Mouse (Mus musculus) left cerebral cortex, postnatal 36 days (tissue): Measurements from ENCODE around the gene D430019H16Rik. TPM values are rescaled to one million over a fixed set of nuclear protein-coding genes. Genes with fewer than 3 reads are reported as not detected.

ENCODE experiments used
- DNase-seq, 2 experiments: peaks; one replicate each; pipeline ENCODE4 v3.0.0; 2021 to 2022; ENCODE audit warnings: low spot score in 2 of 2, mixed read lengths in 1 of 2
- intact Hi-C: fragments of 180-260 bp; cut with DNase I; formaldehyde crosslinking; loops from one replicate; pipeline ENCODE4 v1.15.1; 2025
- total RNA-seq, 2 experiments: library from RNA; stranded (reverse); gene quantifications; 2 replicates each; pipeline ENCODE4 v1.2.3; 2021

Gene D430019H16Rik
- total RNA-seq, result 100 to 1,000 TPM in 1 of 2 experiments, 10 to 100 TPM in 1; 89.2 to 101 TPM

- DNase-seq, result peak; percentile 65 to 70
- intact Hi-C loops, result no loop called here
These were observed at the start of gene D430019H16Rik for GRCm38 (mm10) chr12:105453670-105454257. TSS of gene D430019H16Rik (plus strand) at chr12:105453856.

GRCm38 (mm10) chr12:105406008-105406407 lies 47.6 kb upstream of the D430019H16Rik start:
- intact Hi-C loops, result no loop called here

DNA sequence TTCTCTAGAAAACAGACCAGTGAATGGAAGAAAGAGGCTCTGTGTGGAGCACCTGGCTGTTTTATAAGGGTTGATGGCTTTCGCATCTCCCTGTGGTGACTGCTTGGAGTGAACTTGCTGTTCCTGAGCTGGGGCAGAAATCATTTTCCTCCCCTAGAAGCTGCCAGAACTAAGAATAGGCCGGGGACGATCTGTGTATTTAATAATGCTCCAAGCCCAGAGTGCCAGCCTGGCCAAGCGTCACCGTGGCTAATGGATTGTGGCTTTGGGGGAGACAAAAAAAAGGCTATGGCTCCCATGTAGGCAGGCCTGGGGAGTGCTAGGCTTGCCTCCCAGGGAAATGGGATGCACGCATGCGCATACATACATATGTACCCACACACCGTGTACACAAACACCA lies 39.7 kb upstream of the D430019H16Rik start:
- no peak for DNase-seq
- intact Hi-C loops, result no loop called here

More at GRCm38 (mm10) chr12:105406008-105406407, 47.6 kb upstream of the D430019H16Rik start:
- DNase-seq, result no peak

DNA sequence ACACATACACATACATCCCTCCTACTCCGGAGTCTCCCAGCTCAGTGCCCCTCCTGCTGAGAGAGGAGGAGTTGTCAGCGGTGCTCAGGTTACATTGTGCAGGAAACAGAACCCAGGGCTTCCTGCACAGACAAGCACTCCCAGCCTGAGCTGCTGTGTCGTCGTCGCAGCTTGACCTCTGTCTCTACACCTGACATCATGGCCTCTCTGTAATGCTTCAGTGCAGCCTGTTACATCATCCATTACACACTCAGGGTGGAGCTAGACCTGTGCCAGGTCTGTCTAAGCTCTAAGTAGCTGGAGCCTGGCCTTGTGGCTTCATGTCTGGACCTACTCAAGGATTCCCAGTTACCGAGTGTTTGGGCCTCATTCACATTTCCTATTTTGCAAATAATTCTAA lies 33.2 kb upstream of the D430019H16Rik start:
- DNase-seq, result no peak
- intact Hi-C loops, result loop anchor here (5.0 to 10.0 kb wide), 2 partner anchors 78 to 466 kb away; no protein-coding TSS in a partner anchor

GRCm38 (mm10) chr12:105426541-105426940 lies 27.1 kb upstream of the D430019H16Rik start:
- intact Hi-C loops, result loop anchor here (5.0 to 10.0 kb wide), 2 partner anchors 354 to 472 kb away; no protein-coding TSS in a partner anchor

GRCm38 (mm10) chr12:105427039-105427757 lies 26.5 kb upstream of the D430019H16Rik start:
- intact Hi-C loops, result loop anchor here (1.0 to 10.0 kb wide), 3 partner anchors 355 to 472 kb away; no protein-coding TSS in a partner anchor
- DNase-seq, result peak; percentile 63 to 70

More at GRCm38 (mm10) chr12:105426541-105426940, 27.1 kb upstream of the D430019H16Rik start:
- no peak for DNase-seq

DNA sequence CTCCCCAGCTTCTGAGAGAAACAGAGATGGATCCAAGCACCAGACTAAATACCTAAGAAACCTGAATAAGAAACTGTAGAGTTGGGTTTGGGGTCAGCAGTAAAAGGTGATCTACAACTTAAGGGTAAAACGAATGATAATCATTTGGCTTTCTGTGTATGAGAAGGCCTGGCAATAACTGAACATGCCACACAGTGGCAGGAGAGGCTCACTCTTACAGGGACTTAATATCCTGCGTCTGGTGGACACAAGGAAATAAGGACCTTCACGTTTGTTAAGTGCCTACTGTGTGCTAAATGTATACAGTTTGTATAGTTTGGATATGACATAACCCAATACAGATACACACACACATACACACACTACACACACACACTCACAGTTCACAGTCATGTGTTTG lies 21.8 kb upstream of the D430019H16Rik start:
- intact Hi-C loops, result loop anchor here (2.0 to 10.0 kb wide), 2 partner anchors 53 to 153 kb away; no protein-coding TSS in a partner anchor
- DNase-seq, result no peak

GRCm38 (mm10) chr12:105432807-105433206 lies 20.8 kb upstream of the D430019H16Rik start:
- intact Hi-C loops, result loop anchor here (10.0 kb wide), 1 partner anchor 152 kb away; no protein-coding TSS in a partner anchor
- DNase-seq, result no peak

DNA sequence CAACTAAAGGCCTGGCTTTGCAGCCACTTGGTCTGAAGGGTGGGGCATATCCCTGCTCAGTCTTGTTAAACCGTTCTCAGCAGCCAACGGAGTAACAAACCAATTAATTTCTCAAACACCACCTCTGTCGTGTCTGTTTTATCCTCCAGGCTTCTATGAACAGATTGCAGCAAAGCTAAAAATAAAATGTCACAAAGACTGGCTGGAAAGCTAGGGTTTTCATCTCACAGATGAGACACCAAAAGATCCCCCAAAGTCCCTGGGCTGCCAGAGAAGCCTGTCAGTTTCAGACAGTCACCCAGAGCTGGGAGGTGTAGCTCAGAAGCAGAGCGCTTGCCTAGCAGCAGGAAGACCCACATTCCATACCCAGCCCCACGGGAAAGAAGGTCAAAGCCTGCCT lies 15.4 kb upstream of the D430019H16Rik start:
- intact Hi-C loops, result loop anchor here (5.0 to 10.0 kb wide), 2 partner anchors 39 to 147 kb away; no protein-coding TSS in a partner anchor
- DNase-seq, result peak in 1 of 2 experiments; percentile 58

DNA sequence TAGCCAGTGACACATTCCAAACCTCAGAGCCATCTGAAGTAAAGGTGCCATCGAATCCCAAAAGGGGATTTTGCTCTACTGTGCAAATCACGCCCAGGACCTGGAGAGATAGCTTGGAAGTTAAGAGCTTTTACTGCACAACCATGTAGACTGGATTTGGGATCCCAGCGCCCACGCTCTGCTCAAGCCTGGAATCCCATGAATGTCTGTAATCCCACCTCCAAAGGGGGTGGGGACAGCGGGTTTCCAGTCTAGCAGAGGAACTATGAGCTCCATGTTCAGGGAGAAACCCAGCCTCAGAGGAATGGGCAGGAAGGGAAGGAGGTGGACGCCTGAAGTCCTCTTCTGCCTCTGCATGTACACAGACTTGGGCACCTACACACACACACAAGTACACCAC lies 13.7 kb upstream of the D430019H16Rik start:
- intact Hi-C loops, result loop anchor here (5.0 to 10.0 kb wide), 2 partner anchors 37 to 145 kb away; no protein-coding TSS in a partner anchor
- no peak for DNase-seq

DNA sequence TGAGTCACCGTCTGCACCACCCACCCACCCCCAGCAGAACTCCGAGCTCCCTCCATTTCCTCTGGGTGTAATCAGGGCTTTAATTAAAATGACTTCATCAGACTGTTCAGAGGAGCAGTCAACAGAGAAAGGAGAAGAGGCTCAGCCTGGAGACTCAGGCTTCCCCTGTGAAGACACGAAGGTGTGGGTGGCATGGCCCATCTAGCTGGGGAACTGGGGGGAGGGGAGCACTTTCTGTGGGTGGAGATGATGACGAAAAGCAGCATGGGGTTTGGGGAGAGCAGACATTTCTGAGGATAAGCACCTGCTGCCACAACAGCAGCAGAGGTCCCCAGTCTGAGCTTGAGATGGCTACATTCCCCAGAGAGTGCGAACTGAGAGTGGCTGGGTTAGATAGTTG lies 10.1 kb upstream of the D430019H16Rik start:
- intact Hi-C loops, result no loop called here
- DNase-seq, result no peak

- DNase-seq, result no peak
- intact Hi-C loops, result no loop called here
These were observed 7.9 kb upstream of the D430019H16Rik start for GRCm38 (mm10) chr12:105445767-105446166.

- intact Hi-C loops, result no loop called here
- peak; percentile 46 to 69 for DNase-seq
These were observed 4.4 kb upstream of the D430019H16Rik start for GRCm38 (mm10) chr12:105449239-105449638.

DNA sequence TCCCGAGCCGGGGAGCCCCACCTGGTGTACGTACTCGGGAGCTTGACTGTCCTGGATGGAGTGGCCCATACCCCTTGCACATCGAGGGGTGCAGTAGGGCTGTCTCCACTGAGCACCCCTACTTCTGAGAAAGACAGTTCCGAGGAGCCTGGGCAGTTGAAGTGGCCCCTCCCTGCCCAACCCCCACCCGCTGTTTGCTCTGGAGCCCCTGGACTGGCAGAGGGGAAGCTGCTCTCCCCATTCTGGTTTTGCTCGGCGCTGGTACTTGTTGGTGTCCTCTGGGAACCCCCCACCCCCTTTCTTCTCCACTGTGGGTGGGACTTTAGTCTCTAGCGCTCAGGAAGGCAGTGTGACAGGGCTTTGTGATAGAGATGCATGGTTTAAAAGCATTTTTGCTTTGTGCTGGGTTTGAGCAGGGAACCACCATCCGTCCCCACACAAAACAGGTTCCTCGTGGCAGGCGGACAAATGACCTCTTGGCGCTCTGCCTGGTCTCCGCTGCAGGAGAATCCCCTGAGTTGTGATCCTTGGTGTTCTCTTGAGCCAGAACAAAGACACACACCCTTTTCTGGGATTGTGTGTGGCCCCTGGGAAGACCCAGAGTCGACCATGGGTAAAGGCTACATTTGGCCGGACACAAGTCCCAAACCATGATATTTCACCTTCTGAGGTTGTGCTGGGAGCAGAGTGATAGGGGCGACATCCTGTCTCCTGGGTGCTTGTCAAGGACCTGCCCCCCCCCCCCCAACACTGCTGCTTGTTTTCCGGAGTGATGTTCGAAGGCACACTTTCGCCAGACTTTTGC lies 804 bp downstream of the D430019H16Rik start:
- intact Hi-C loops, result no loop called here
- DNase-seq, result no peak

DNA sequence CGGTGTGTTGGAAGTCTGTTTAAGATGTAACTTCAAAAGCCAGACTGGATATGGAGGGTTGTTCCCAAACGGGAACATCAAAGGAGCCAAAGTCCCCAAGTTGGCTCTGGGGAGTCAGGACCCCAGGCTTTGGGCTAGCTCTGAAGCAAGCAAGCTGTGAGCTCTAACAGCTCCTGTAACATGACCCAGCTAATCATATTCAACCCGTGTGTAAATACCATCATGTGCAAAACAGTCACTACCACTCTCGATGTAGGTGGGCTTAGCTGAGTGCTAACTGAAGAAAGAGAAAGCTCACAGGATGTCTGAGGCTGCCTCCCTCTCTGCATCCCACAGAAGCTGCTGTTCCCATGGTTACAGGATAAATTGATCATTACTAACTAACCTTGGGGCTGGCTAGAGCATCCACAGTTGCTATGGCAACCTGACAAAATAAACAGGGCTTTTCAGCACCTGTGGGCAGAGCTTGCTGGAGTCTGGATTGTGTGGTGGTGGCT lies 1.5 kb downstream of the D430019H16Rik start:
- DNase-seq, result no peak
- intact Hi-C loops, result no loop called here

- intact Hi-C loops, result no loop called here
- DNase-seq, result no peak
These were observed 5.1 kb downstream of the D430019H16Rik start for GRCm38 (mm10) chr12:105458791-105459190.

- intact Hi-C loops, result no loop called here
- no peak for DNase-seq
These were observed 7.4 kb downstream of the D430019H16Rik start for GRCm38 (mm10) chr12:105461066-105461465.

DNA sequence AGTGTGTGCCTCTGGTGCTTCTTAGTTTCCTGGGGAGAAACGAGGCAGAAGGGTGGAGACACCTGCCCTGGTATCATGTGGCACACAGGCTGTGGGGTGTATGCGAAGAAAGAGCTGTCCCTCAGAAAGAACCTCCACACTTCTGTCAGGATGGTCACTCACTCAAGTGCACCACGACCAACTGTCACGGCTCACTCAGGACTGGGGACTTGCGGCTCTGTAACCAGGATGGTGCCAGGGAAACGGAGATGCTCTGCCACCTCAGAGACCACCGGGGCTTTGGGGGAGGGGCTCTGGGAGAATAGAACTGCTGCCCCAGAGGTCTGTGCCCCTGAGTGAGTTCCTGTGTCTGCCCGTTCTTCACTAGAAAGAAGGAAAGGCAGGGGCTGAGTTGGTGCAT lies 15.4 kb downstream of the D430019H16Rik start:
- no peak for DNase-seq
- intact Hi-C loops, result no loop called here

DNA sequence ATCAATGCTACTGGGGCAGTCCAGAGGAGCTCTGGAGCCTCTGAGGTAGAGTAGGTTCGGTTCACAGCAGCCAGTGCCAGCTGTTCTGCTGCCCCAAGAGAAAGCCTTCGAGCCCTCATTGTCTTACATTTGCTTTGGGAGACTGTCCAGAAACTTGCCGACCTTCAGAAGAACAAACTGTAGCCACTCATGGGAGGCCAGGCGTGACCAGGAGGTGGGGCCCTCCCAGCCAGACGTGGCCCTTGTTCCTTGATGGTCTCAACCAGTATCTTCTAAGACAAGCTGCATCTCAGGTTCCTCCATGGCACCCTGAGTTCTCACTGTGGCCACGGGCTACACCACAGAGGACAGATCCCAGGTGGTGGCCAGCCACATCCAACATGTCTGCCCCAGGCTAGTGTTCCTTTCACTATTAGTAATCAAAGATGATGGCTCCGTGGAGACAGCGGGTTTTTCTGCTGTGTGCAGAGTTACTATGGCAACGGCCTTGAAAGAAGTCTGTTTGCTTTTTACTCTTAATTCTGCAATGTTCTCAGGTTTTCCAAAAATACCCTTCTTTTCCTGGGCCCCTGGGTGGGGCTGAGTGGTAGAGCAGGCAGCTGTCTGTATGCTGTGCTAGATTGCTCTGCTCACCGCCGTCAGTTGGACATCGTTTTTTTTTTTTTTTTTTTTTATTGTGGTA lies 21.7 kb downstream of the D430019H16Rik start:
- intact Hi-C loops, result loop anchor here (5.0 kb wide), 1 partner anchor 38 kb away; no protein-coding TSS in a partner anchor
- peak in 1 of 2 experiments; percentile 54 for DNase-seq
